Mouse (Mus musculus): ENCODE data around the gene Slc38a9.

GRCm38 (mm10) chr13:112742076-112742830, 81.7 kb downstream of the Slc38a9 start:
- TF ChIP-seq CTCF (IDR thresholded peaks at IDR 0.05; ENCODE audit: insufficient read depth, low read depth, low read length): no peak
- no peak for TF ChIP-seq POLR2A (IDR thresholded peaks at IDR 0.05; ENCODE audit: insufficient read depth, low read depth, low read length)

Data from olfactory bulb, adult 2 months (tissue).